Mouse (Mus musculus) liver, postnatal 0 days (tissue): ENCODE data around the gene Macrod2.

Experiments used
- CTCF ChIP-seq: sonication (generic); IDR thresholded peaks from 2 replicates; pipeline ENCODE4 v1.5.1; 2016; ENCODE audit warnings: antibody characterized with exemption, low read depth
- EP300 ChIP-seq: IDR thresholded peaks from 2 replicates; pipeline ENCODE4 v1.6.1; 2016; ENCODE audit warnings: antibody characterized with exemption, low read depth, mild to moderate bottlenecking

DNA sequence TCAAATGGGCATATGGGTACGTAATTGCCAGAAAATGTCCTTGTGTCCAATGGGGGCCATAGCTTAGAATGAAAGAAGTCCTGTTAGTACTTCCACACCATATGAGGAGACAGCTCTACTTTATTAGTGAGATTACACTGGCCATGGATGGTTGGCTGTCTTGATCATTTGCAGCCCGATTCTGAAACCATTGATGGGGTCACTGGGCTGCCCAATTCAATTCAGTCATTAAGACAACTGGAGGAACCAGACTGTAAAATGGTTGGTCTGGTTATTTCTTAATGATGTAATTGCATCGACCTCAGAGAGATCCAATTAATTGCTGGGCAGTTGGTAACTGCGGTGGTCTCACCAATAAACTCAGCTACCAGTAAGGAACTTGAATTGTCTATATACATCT, 1734.1 kb downstream of the Macrod2 start:
- TF ChIP-seq CTCF (no peak), EP300 (no peak)
